Mouse (Mus musculus): ENCODE measurements at regions not wholly inside any gene's neighbourhood (a gene's known extent, or its start where the extent isn't known, plus 50 kb on each side); places are given as distances from the start of the nearest gene placed in this dataset.

GRCm38 (mm10) chr16:73498636-73499208 lies 912.9 kb downstream of the Robo2 start:
- Histone ChIP-seq H3K27ac (ENCODE audit: control insufficient read depth, insufficient read depth, low read depth, low read length, poor library complexity) (no peak overlapping the region), H3K4me1 (ENCODE audit: control insufficient read depth, insufficient read depth, low read length) (no peaks in the 10 kb centered on the region), H3K4me3 (replicated peaks; ENCODE audit: control insufficient read depth, low read depth, low read length) (no peak overlapping the region)
- 73% methylated on average over 1 of the region's 1 CpGs for WGBS
- TF ChIP-seq POLR2A (IDR thresholded peaks at IDR 0.05; ENCODE audit: borderline replicate concordance, control insufficient read depth, low read depth, low read length) (no peak), CTCF (IDR thresholded peaks at IDR 0.05; ENCODE audit: control insufficient read depth, insufficient read depth, low read length) (no peak)

GRCm38 (mm10) chr16:73483214-73483856 lies 928.3 kb downstream of the Robo2 start:
- 67% methylated on average over 2 of the region's 2 CpGs for WGBS
- H3K4me3 ChIP-seq (replicated peaks; ENCODE audit: control insufficient read depth, low read depth, low read length), result no peak overlapping the region
- no peak for TF ChIP-seq POLR2A (IDR thresholded peaks at IDR 0.05; ENCODE audit: borderline replicate concordance, control insufficient read depth, low read depth, low read length)
- TF ChIP-seq CTCF (IDR thresholded peaks at IDR 0.05; ENCODE audit: control insufficient read depth, insufficient read depth, low read length), result no peak
- H3K4me1 ChIP-seq (ENCODE audit: control insufficient read depth, insufficient read depth, low read length), result no peaks in the 10 kb centered on the region
- H3K27ac ChIP-seq (ENCODE audit: control insufficient read depth, insufficient read depth, low read depth, low read length, poor library complexity), result no peak overlapping the region

- WGBS, result 74% methylated on average over 6 of the region's 6 CpGs
- Histone ChIP-seq H3K27ac (ENCODE audit: control insufficient read depth, insufficient read depth, low read depth, low read length, poor library complexity) (no peak overlapping the region), H3K4me1 (ENCODE audit: control insufficient read depth, insufficient read depth, low read length) (no peaks in the 10 kb centered on the region), H3K4me3 (replicated peaks; ENCODE audit: control insufficient read depth, low read depth, low read length) (no peak overlapping the region)
- no peak for TF ChIP-seq POLR2A (IDR thresholded peaks at IDR 0.05; ENCODE audit: borderline replicate concordance, control insufficient read depth, low read depth, low read length)
- TF ChIP-seq CTCF (IDR thresholded peaks at IDR 0.05; ENCODE audit: control insufficient read depth, insufficient read depth, low read length), result no peak
Observed at GRCm38 (mm10) chr16:73482176-73482575, 929.4 kb downstream of the Robo2 start.

- Histone ChIP-seq H3K4me1 (ENCODE audit: control insufficient read depth, insufficient read depth, low read length) (no peaks in the 10 kb centered on the region), H3K4me3 (replicated peaks; ENCODE audit: control insufficient read depth, low read depth, low read length) (no peak overlapping the region), H3K27ac (ENCODE audit: control insufficient read depth, insufficient read depth, low read depth, low read length, poor library complexity) (no peak overlapping the region)
- TF ChIP-seq CTCF (IDR thresholded peaks at IDR 0.05; ENCODE audit: control insufficient read depth, insufficient read depth, low read length) (no peak), POLR2A (IDR thresholded peaks at IDR 0.05; ENCODE audit: borderline replicate concordance, control insufficient read depth, low read depth, low read length) (no peak)
- 39% methylated on average over 2 of the region's 2 CpGs for WGBS
Observed at GRCm38 (mm10) chr16:73473502-73473901, 938.1 kb downstream of the Robo2 start.

- TF ChIP-seq CTCF (IDR thresholded peaks at IDR 0.05; ENCODE audit: control insufficient read depth, insufficient read depth, low read length) (no peak), POLR2A (IDR thresholded peaks at IDR 0.05; ENCODE audit: borderline replicate concordance, control insufficient read depth, low read depth, low read length) (no peak)
- Histone ChIP-seq H3K27ac (ENCODE audit: control insufficient read depth, insufficient read depth, low read depth, low read length, poor library complexity) (no peak overlapping the region), H3K4me1 (ENCODE audit: control insufficient read depth, insufficient read depth, low read length) (no peaks in the 10 kb centered on the region), H3K4me3 (replicated peaks; ENCODE audit: control insufficient read depth, low read depth, low read length) (no peak overlapping the region)
- 76% methylated on average over 5 of the region's 5 CpGs for WGBS
Observed at GRCm38 (mm10) chr16:73471547-73471946, 940.1 kb downstream of the Robo2 start.

- TF ChIP-seq CTCF (IDR thresholded peaks at IDR 0.05; ENCODE audit: control insufficient read depth, insufficient read depth, low read length) (no peak), POLR2A (IDR thresholded peaks at IDR 0.05; ENCODE audit: borderline replicate concordance, control insufficient read depth, low read depth, low read length) (no peak)
- H3K4me3 ChIP-seq (replicated peaks; ENCODE audit: control insufficient read depth, low read depth, low read length), result no peak overlapping the region
- no peaks in the 10 kb centered on the region for H3K4me1 ChIP-seq (ENCODE audit: control insufficient read depth, insufficient read depth, low read length)
- no peak overlapping the region for H3K27ac ChIP-seq (ENCODE audit: control insufficient read depth, insufficient read depth, low read depth, low read length, poor library complexity)
- 57% methylated on average over 4 of the region's 4 CpGs for WGBS
Observed at GRCm38 (mm10) chr16:73470535-73470934, 941.1 kb downstream of the Robo2 start.

DNA sequence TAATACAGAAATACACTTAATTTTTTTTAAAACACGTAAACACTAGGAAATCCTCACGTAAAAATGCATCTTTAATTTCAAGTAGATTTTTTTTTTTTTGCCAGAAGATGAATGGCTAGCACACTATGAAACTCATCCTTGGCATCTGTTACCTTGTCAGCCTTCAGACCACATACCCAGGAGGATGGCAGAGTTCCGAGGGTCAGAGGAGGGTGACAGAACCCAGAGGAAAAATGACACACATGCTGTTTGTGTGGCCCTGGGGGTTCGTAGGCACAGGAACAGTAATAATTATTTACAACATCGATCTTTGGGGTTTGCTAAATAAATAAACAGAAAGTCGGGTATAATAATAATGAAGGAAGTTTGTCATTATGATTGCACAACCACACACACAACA lies 945.3 kb downstream of the Robo2 start:
- H3K4me1 ChIP-seq (ENCODE audit: control insufficient read depth, insufficient read depth, low read length), result no peaks in the 10 kb centered on the region
- TF ChIP-seq CTCF (IDR thresholded peaks at IDR 0.05; ENCODE audit: control insufficient read depth, insufficient read depth, low read length), result no peak
- TF ChIP-seq POLR2A (IDR thresholded peaks at IDR 0.05; ENCODE audit: borderline replicate concordance, control insufficient read depth, low read depth, low read length), result no peak
- WGBS, result 81% methylated on average over 6 of the region's 6 CpGs
- no peak overlapping the region for H3K4me3 ChIP-seq (replicated peaks; ENCODE audit: control insufficient read depth, low read depth, low read length)
- H3K27ac ChIP-seq (ENCODE audit: control insufficient read depth, insufficient read depth, low read depth, low read length, poor library complexity), result no peak overlapping the region

DNA sequence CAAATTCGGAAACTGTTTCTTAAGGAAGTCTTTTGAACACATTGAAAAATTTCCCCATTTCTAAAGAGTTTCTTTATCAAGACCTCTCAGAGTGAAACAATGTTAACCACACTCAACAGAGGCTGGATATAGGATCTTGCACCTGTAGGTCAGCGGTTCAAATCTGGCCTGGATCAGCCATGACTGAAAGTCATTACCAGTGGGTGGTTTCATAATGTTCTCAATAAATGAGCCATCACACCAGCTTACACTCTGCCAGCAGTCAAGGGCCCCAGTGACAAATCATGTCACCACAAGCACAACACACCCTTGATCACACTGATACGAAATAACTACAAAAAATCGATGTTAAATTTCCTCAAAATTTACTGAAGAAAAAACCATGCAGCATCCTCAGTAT lies 949.1 kb downstream of the Robo2 start:
- no peaks in the 10 kb centered on the region for H3K4me1 ChIP-seq (ENCODE audit: control insufficient read depth, insufficient read depth, low read length)
- 76% methylated on average over 4 of the region's 4 CpGs for WGBS
- no peak for TF ChIP-seq CTCF (IDR thresholded peaks at IDR 0.05; ENCODE audit: control insufficient read depth, insufficient read depth, low read length)
- no peak for TF ChIP-seq POLR2A (IDR thresholded peaks at IDR 0.05; ENCODE audit: borderline replicate concordance, control insufficient read depth, low read depth, low read length)
- no peak overlapping the region for H3K27ac ChIP-seq (ENCODE audit: control insufficient read depth, insufficient read depth, low read depth, low read length, poor library complexity)
- H3K4me3 ChIP-seq (replicated peaks; ENCODE audit: control insufficient read depth, low read depth, low read length), result no peak overlapping the region

Data from bone marrow, adult 2 months (tissue).